Mouse (Mus musculus) heart, postnatal 0 days (tissue): ENCODE measurements around the gene Negr1. TPM values are rescaled to one million over a fixed set of nuclear protein-coding genes. Genes with fewer than 3 reads are reported as not detected.

Experiments
- ATAC-seq: fragments of 200-750 bp; cut with Nextera tagmentation; 2 replicates; pipeline ENCODE4 v1.8.0; 2017; ENCODE audit warnings: low read depth, moderate number of reproducible peaks, moderate library complexity; ENCODE audit not compliant: insufficient read depth
- DNase-seq: peaks from one replicate; pipeline ENCODE4 v3.0.0-alpha.2; 2016; ENCODE audit warnings: low spot score
- H3K27ac ChIP-seq: fragments of 300-500 bp; sonication (generic); 2 replicates; pipeline ENCODE4 v1.5.1; 2014; ENCODE audit warnings: low read depth, mild to moderate bottlenecking
- H3K27me3 ChIP-seq: fragments of 300-500 bp; sonication (generic); 2 replicates; pipeline ENCODE4 v1.6.1; 2014; ENCODE audit warnings: low read length, mixed read lengths; ENCODE audit not compliant: control insufficient read depth, insufficient read depth
- H3K36me3 ChIP-seq: fragments of 300-500 bp; sonication (generic); replicated peaks from 2 replicates; pipeline ENCODE4 v1.6.1; 2014; ENCODE audit warnings: low read length, mixed read lengths; ENCODE audit not compliant: control insufficient read depth, insufficient read depth
- H3K4me1 ChIP-seq: fragments of 300-500 bp; sonication (generic); 2 replicates; pipeline ENCODE4 v1.6.1; 2014; ENCODE audit warnings: antibody characterized with exemption; ENCODE audit not compliant: control insufficient read depth, insufficient read depth
- H3K4me2 ChIP-seq: fragments of 300-500 bp; sonication (generic); 2 replicates; pipeline ENCODE4 v1.6.1; 2014; ENCODE audit warnings: low read depth, mild to moderate bottlenecking, low read length, moderate library complexity
- H3K4me3 ChIP-seq: fragments of 300-500 bp; sonication (generic); 2 replicates; pipeline ENCODE4 v1.5.1; 2014; ENCODE audit warnings: low read depth, low read length
- H3K9ac ChIP-seq: fragments of 300-500 bp; sonication (generic); replicated peaks from 2 replicates; pipeline ENCODE4 v1.6.1; 2014; ENCODE audit warnings: low read depth, low read length, mixed read lengths
- H3K9me3 ChIP-seq: fragments of 300-500 bp; sonication (generic); replicated peaks from 2 replicates; pipeline ENCODE4 v1.6.1; 2016; ENCODE audit warnings: low read length; ENCODE audit not compliant: control insufficient read depth
- CTCF ChIP-seq: IDR thresholded peaks from 2 replicates; pipeline ENCODE4 v1.5.1; 2016; ENCODE audit warnings: antibody characterized with exemption, control low read depth, low read depth
- EP300 ChIP-seq: IDR thresholded peaks from 2 replicates; pipeline ENCODE4 v1.6.1; 2016; ENCODE audit warnings: antibody characterized with exemption, low read depth
- WGBS: fragments of 180-500 bp; shearing (Covaris S2); extraction: QIAGEN DNeasy Blood & Tissue Kit; methylation state at CpG from one replicate; pipeline ENCODE4 v1.1.7; 2014; 5-methylcytosine and 5-hydroxymethylcytosine counted together
- polyA plus RNA-seq: library from polyadenylated mRNA; unstranded; fragments of >200 nt; fragmentation: Nextera tagmentation; extraction: Ambion mirVana; gene quantifications from 2 replicates; pipeline ENCODE4 v1.2.1, GENCODE M21; 2015
- total RNA-seq: library from RNA; depleted of rRNA; stranded (reverse); fragments of >200 nt; gene quantifications from 2 replicates; pipeline ENCODE4 v1.2.3, GENCODE M21; 2014; ENCODE audit warnings: low replicate concordance

Gene Negr1
- total and polyA plus RNA-seq, 2 experiments from 2014 or later = 0.55 to 2.0 TPM

DNA sequence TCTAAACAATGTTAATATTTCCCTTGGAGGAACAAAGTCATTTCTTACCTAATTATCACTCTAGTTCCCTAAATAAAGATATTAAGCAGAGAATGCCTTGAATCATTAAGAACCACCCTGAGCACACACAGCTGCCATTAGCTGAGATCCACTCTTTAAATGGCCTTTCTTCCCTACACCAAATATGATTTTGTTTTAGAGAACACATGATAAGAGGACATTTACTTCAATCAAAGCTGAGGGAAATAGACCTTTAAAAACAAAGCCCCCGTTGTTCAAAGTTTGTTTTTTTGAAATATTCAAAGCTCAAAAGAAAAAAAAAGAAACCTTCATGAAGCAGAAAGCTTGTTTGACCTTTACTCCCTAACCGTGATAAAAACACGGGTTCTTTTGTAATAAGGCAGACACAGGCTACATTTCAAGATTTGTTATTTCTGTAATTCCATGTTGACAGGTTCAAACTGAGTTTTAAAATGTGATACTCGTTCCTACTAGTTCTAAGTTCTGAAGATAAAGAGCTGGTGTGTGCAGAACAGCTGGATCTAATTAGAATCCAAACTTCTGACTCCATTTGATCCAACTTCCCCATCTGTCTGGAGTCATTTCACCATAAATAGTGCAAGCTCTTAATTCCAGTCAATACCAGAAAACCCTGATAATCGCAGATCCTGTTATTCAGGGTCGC lies 544.1 kb downstream of the Negr1 start:
- Histone ChIP-seq H3K4me1 (no peaks in the 10 kb centered on the region), H3K4me2 (no peak overlapping the region), H3K9ac (no peak overlapping the region), H3K36me3 (no peaks in the 10 kb centered on the region), H3K27ac (no peak overlapping the region), H3K27me3 (no peaks in the 10 kb centered on the region), H3K9me3 (no peaks in the 10 kb centered on the region), H3K4me3 (no peak overlapping the region)
- TF ChIP-seq EP300 (no peak), CTCF (no peak)
- no peak for ATAC-seq
- 50% methylated on average over 6 of the region's 6 CpGs for WGBS
- DNase-seq = peak; percentile 7

DNA sequence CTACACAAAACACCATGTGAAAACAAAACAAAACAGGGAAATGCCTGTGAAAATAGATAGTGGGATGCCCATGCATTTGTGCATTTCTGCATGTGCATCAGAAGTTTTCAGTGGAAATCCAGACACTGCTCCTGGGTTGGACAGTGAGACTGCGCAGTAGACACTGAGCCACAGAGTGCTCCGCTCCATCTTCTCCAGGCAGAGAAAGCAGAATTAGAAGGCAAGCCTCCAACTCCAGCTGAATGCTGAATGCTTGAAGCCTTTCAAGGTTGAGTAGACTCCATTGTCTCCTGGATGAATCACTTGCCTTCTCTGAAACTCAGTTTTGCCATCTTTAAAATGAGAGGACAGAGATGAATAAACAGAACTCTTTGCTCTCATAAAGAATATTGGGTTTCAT lies 546.6 kb downstream of the Negr1 start:
- TF ChIP-seq CTCF (no peak), EP300 (no peak)
- Histone ChIP-seq H3K27me3 (no peaks in the 10 kb centered on the region), H3K36me3 (no peaks in the 10 kb centered on the region), H3K27ac (no peak overlapping the region), H3K4me2 (no peak overlapping the region), H3K9ac (no peak overlapping the region), H3K4me3 (no peak overlapping the region), H3K4me1 (no peaks in the 10 kb centered on the region), H3K9me3 (no peaks in the 10 kb centered on the region)
- 94% methylated on average over 2 of the region's 2 CpGs for WGBS
- ATAC-seq = no peak
- DNase-seq = no peak

- no peak for TF ChIP-seq EP300
- TF ChIP-seq CTCF = peak; percentile 48
- Histone ChIP-seq H3K27me3 (no peaks in the 10 kb centered on the region), H3K4me2 (no peak overlapping the region), H3K4me1 (no peaks in the 10 kb centered on the region), H3K27ac (no peak overlapping the region), H3K4me3 (no peak overlapping the region), H3K9ac (no peak overlapping the region), H3K9me3 (no peaks in the 10 kb centered on the region), H3K36me3 (no peaks in the 10 kb centered on the region)
- DNase-seq (peak; percentile 11), ATAC-seq (no peak)
Measured at GRCm38 (mm10) chr3:157109308-157109707, 547.7 kb downstream of the Negr1 start.

DNA sequence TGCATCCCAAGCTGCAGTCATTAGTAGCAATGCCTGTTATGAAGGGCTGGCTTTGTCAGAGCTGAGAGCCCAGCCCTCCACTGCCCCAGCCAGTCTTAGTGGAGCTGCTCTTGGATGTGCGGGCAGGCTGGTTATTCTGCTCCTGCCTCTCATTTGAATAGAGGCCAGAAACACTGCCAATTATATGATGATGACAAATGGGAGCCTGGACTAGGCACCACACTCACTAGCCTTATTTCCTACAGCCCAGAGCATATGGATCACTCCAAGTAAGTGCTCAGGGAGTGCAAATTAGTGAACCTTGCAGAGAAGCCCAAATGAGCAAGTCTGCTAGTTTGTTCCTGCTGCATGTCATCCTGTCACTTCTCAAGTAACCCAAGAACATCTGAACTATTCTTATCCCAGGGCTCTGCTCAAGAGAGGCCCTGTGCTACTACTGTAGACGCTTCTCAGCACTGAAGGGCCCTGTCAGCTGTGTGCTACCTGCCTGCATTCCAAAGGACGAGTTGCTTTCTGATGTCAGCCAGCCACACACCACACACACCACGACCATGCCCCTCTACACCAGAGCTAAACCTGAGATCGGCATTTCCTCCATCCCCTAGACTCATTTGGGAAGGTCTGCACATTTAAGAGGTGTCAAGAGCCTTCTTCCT lies 553.6 kb downstream of the Negr1 start:
- Histone ChIP-seq H3K4me2 (no peak overlapping the region), H3K4me1 (no peaks in the 10 kb centered on the region), H3K9me3 (no peaks in the 10 kb centered on the region), H3K4me3 (no peak overlapping the region), H3K27me3 (no peaks in the 10 kb centered on the region), H3K9ac (no peak overlapping the region), H3K27ac (no peak overlapping the region), H3K36me3 (no peaks in the 10 kb centered on the region)
- ATAC-seq = no peak
- TF ChIP-seq EP300 (no peak), CTCF (no peak)
- WGBS = 30% methylated on average over 5 of the region's 5 CpGs
- DNase-seq = no peak

DNA sequence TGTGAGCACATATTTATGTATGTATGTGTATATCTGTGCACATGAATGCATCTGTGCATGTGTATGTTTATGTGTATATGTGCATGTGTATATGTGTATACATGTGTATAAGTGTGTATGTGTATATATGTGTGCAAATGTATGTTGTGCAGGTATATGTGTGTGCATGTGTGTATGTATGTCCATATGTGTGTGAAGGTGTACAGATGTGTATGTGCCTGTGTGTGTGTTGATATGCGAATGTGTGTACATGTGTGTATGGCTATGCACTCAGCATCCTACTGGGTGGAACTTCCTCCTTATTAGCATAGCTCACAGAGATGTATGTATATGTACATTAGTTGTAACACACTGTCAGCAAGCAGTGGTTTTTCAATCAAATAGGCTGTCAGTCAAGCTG lies 554.4 kb downstream of the Negr1 start:
- Histone ChIP-seq H3K4me2 (no peak overlapping the region), H3K4me1 (no peaks in the 10 kb centered on the region), H3K9me3 (no peaks in the 10 kb centered on the region), H3K9ac (no peak overlapping the region), H3K4me3 (no peak overlapping the region), H3K36me3 (no peaks in the 10 kb centered on the region), H3K27me3 (no peaks in the 10 kb centered on the region), H3K27ac (no peak overlapping the region)
- no peak for ATAC-seq
- TF ChIP-seq CTCF (no peak), EP300 (no peak)
- no peak for DNase-seq
- 93% methylated on average over 1 of the region's 1 CpGs for WGBS
